Mouse (Mus musculus) lung, postnatal 0 days (tissue): ENCODE data around the gene Ibsp. TPM values are rescaled to one million over a fixed set of nuclear protein-coding genes. Genes with fewer than 3 reads are reported as not detected.

ENCODE experiments used
- ATAC-seq: fragments of 200-750 bp; cut with Nextera tagmentation; 2 replicates; pipeline ENCODE4 v1.8.0; 2017; ENCODE audit warnings: moderate library complexity
- DNase-seq: peaks from one replicate; pipeline ENCODE4 v3.0.0-alpha.2; 2016; ENCODE audit warnings: low spot score
- H3K27ac ChIP-seq: fragments of 300-500 bp; sonication (generic); 2 replicates; pipeline ENCODE4 v1.5.1; 2014; ENCODE audit warnings: antibody characterized with exemption, mild to moderate bottlenecking, low read length, mixed read lengths
- H3K27me3 ChIP-seq: fragments of 300-500 bp; sonication (generic); replicated peaks from 2 replicates; pipeline ENCODE4 v1.6.1; 2014; ENCODE audit warnings: low read length, mixed read lengths; ENCODE audit not compliant: insufficient read depth
- H3K36me3 ChIP-seq: fragments of 300-500 bp; sonication (generic); 2 replicates; pipeline ENCODE4 v1.6.1; 2014; ENCODE audit warnings: low read length, mixed read lengths; ENCODE audit not compliant: insufficient read depth
- H3K4me1 ChIP-seq: fragments of 300-500 bp; sonication (generic); 2 replicates; pipeline ENCODE4 v1.6.1; 2014; ENCODE audit warnings: antibody characterized with exemption, low read depth, low read length, mixed read lengths; ENCODE audit not compliant: insufficient read depth
- H3K4me2 ChIP-seq: fragments of 300-500 bp; sonication (generic); replicated peaks from 2 replicates; pipeline ENCODE4 v1.6.1; 2014; ENCODE audit warnings: low read depth, mild to moderate bottlenecking, low read length, moderate library complexity, mixed read lengths
- H3K4me3 ChIP-seq: fragments of 300-500 bp; sonication (generic); 2 replicates; pipeline ENCODE4 v1.5.1; 2014; ENCODE audit warnings: low read depth, low read length
- H3K9ac ChIP-seq: fragments of 300-500 bp; sonication (generic); replicated peaks from 2 replicates; pipeline ENCODE4 v1.6.1; 2014; ENCODE audit warnings: low read depth, mild to moderate bottlenecking
- H3K9me3 ChIP-seq: fragments of 300-500 bp; sonication (generic); 2 replicates; pipeline ENCODE4 v1.6.1; 2016; ENCODE audit warnings: low read length, mixed read lengths
- CTCF ChIP-seq: IDR thresholded peaks from 2 replicates; pipeline ENCODE4 v1.5.1; 2016; ENCODE audit warnings: antibody characterized with exemption, mild to moderate bottlenecking
- EP300 ChIP-seq: IDR thresholded peaks from 2 replicates; pipeline ENCODE4 v1.6.1; 2016; ENCODE audit warnings: antibody characterized with exemption, mild to moderate bottlenecking, control low read depth
- WGBS: fragments of 180-500 bp; shearing (Covaris S2); extraction: QIAGEN DNeasy Blood & Tissue Kit; methylation state at CpG from one replicate; pipeline ENCODE4 v1.1.7; 2014; 5-methylcytosine and 5-hydroxymethylcytosine counted together
- microRNA-seq: library from miRNA; unstranded; fragments of <30 nt; microRNA quantifications from one replicate; pipeline ENCODE4, GENCODE M21; 2016
- polyA plus RNA-seq: library from polyadenylated mRNA; unstranded; fragments of >200 nt; fragmentation: Nextera tagmentation; extraction: Ambion mirVana; gene quantifications from 2 replicates; pipeline ENCODE4 v1.2.1, GENCODE M21; 2015

Ibsp gene
- polyA plus RNA-seq, 1 experiment from 2014 or later = 0.37 TPM

DNA sequence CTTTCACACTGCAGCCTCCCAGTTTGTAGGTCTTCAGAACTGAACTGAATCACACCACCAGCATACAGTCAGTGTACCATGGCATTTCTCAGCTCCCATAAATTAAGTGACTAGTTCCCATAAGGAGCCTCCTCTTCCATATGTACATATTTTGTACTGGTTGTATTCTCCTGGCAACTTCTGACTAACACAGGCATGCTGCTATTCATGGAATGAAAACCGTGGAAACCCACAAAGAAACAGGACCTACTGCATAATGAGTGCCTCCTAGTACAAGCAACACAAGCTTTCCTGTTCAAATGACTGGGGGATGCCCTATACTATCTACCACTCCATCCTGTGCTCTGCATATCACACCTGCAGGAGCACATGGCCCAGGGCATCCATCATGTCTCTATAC lies 52.1 kb downstream of the Ibsp start:
- ATAC-seq = no peak
- WGBS = 71% methylated on average over 1 of the region's 1 CpGs
- Histone ChIP-seq H3K4me3 (no peak overlapping the region), H3K9me3 (no peaks in the 10 kb centered on the region), H3K4me1 (no peaks in the 10 kb centered on the region), H3K36me3 (no peaks in the 10 kb centered on the region), H3K4me2 (no peak overlapping the region), H3K27ac (no peak overlapping the region), H3K9ac (no peak overlapping the region), H3K27me3 (no peaks in the 10 kb centered on the region)
- TF ChIP-seq EP300 (no peak), CTCF (no peak)
- DNase-seq = no peak

DNA sequence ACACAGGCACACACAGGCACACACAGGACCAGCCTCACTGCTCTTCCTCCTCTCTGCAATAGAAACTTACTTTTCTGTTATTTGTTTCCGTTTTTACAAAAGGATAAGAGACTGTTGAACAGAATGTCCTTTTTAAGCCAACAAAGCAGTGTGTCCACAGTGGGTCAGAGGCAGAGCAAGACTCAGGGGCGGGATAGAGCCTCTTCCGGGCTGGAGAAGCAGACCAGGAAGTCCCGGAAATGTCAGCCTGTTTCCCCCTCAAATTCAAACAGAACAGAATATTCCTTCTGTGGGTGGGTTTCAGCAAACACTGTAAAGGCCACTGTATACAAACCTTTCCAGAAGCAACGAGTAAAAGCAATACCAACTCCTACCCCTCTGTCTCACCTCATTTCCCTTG lies 52.9 kb downstream of the Ibsp start:
- DNase-seq (no peak), ATAC-seq (no peak)
- Histone ChIP-seq H3K9me3 (no peaks in the 10 kb centered on the region), H3K9ac (no peak overlapping the region), H3K4me2 (no peak overlapping the region), H3K4me1 (no peaks in the 10 kb centered on the region), H3K4me3 (no peak overlapping the region), H3K27me3 (no peaks in the 10 kb centered on the region), H3K27ac (no peak overlapping the region), H3K36me3 (no peaks in the 10 kb centered on the region)
- no peak for TF ChIP-seq CTCF
- TF ChIP-seq EP300 = no peak
- WGBS = 28% methylated on average over 5 of the region's 5 CpGs

DNA sequence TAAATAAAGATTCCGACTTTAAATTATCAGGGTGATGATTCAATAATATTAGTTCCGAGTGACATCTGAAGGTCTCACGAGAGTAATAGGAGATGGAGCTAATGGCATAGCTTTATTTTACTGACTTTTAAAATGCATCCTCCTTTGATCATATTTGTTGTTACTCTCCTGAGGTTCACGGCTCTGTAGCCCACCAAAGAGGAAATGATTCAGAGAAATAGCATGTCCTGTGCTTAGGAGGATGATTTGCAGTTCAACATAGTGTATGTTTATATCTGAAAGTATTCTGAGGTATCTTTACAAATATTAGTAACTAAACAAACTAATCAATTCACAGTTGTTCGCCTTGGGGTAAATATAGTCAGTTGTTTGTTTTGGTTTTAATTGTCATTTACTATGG lies 58.6 kb downstream of the Ibsp start:
- Histone ChIP-seq H3K4me2 (no peak overlapping the region), H3K36me3 (no peaks in the 10 kb centered on the region), H3K9me3 (no peaks in the 10 kb centered on the region), H3K27ac (no peak overlapping the region), H3K9ac (no peak overlapping the region), H3K27me3 (no peaks in the 10 kb centered on the region), H3K4me1 (no peaks in the 10 kb centered on the region), H3K4me3 (no peak overlapping the region)
- 57% methylated on average over 5 of the region's 5 CpGs for WGBS
- TF ChIP-seq CTCF (no peak), EP300 (no peak)
- no peak for ATAC-seq
- DNase-seq = no peak

DNA sequence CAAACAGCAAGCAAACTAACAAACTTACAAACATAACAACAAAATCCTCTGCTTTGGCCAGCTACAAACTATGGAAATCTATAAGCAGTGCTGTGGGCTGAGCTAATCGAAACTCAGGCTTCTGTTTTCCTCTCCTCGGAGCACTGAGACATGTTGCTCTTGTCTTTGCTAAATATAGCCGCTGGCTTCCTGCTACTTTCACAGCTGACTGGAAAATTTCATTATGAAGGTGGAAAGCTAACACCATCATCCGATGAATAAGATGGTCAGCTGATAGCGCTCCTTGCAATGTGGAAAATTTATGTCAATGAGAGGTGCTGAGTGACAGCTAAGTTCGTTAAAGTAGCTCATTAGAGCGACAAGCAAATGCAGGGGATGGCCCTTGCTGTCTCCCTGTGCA lies 59.6 kb downstream of the Ibsp start:
- WGBS = 46% methylated on average over 7 of the region's 7 CpGs
- ATAC-seq = no peak
- DNase-seq = no peak
- TF ChIP-seq EP300 (no peak), CTCF (no peak)
- Histone ChIP-seq H3K27ac (no peak overlapping the region), H3K9ac (no peak overlapping the region), H3K4me3 (no peak overlapping the region), H3K4me1 (no peaks in the 10 kb centered on the region), H3K4me2 (no peak overlapping the region), H3K27me3 (no peaks in the 10 kb centered on the region), H3K9me3 (no peaks in the 10 kb centered on the region), H3K36me3 (no peaks in the 10 kb centered on the region)

DNA sequence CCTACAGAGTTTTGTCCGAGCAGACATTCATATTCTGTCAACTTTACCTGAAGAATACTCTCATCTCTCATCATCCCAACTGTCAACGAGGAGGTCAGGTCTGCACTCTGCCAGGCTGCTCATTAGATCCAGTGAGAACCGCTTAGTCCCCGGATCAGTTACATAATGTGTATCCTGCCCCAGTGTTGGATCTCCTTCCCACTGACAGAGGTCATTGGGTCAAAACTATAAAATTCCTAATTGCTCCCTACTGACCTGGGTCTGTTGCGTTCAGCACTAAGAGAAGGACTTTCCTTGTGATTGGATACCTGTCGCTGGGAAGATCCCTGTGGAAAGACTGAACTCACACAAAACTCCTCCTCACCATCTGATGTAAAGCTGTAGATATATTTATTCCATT lies 60.3 kb downstream of the Ibsp start:
- Histone ChIP-seq H3K36me3 (no peaks in the 10 kb centered on the region), H3K9me3 (no peaks in the 10 kb centered on the region), H3K4me3 (no peak overlapping the region), H3K27ac (no peak overlapping the region), H3K9ac (no peak overlapping the region), H3K4me2 (no peak overlapping the region), H3K27me3 (no peaks in the 10 kb centered on the region), H3K4me1 (no peaks in the 10 kb centered on the region)
- ATAC-seq (no peak), DNase-seq (no peak)
- TF ChIP-seq CTCF (no peak), EP300 (no peak)
- 68% methylated on average over 6 of the region's 6 CpGs for WGBS

Small RNAs within 50 kb of the gene (microRNA-seq; reads per million reads assigned to microRNA genes)
- not detected for gene Gm23616

Other genes starting within 250 kb of the Ibsp start
- not detected in 2 replicates for gene Gm17660, start 221.6 kb upstream of the Ibsp start, polyA plus RNA-seq
- 285 and 301 TPM in 2 replicates for gene Sparcl1, start 185.4 kb upstream of the Ibsp start, polyA plus RNA-seq
- gene Dspp, start 128.5 kb upstream of the Ibsp start, polyA plus RNA-seq = 0.02 TPM in 1 of 2 replicates, not detected in the other
- 0.05 and 0.07 TPM in 2 replicates for gene Dmp1, start 96.6 kb upstream of the Ibsp start, polyA plus RNA-seq
- gene Mepe, start 26.2 kb downstream of the Ibsp start, polyA plus RNA-seq = not detected in 2 replicates
- 74.4 and 87.1 TPM in 2 replicates for gene Spp1, start 135.9 kb downstream of the Ibsp start, polyA plus RNA-seq
- 11.0 and 13.5 TPM in 2 replicates for gene Pkd2, start 160.3 kb downstream of the Ibsp start, polyA plus RNA-seq
- gene BC005561, start 209.2 kb downstream of the Ibsp start, polyA plus RNA-seq = 9.1 and 9.5 TPM in 2 replicates